Mouse (Mus musculus) MEL (cell line): ENCODE measurements around the gene Rbks.

Experiments
- CTCF ChIP-seq, 3 experiments: IDR thresholded peaks in 2 of 3; conservative IDR thresholded peaks in 1 of 3; 2 replicates each; pipeline ENCODE4 v1.5.1; 2011 to 2012; ENCODE audit warnings: low read length in 3 of 3, low read depth in 2 of 3, mild to moderate bottlenecking in 2 of 3, improper control_type of control experiment in 1 of 3, inconsistent platforms in 1 of 3, mixed read lengths in 1 of 3, moderate library complexity in 1 of 3; ENCODE audit not compliant: control insufficient read depth in 1 of 3, insufficient read depth in 1 of 3, poor library complexity in 1 of 3, severe bottlenecking in 1 of 3
- EP300 ChIP-seq, 2 experiments: IDR thresholded peaks; 2 replicates each; pipeline ENCODE4 v1.6.1; 2011; ENCODE audit warnings: improper control_type of control experiment in 2 of 2, low read length in 2 of 2, low read depth in 1 of 2, mild to moderate bottlenecking in 1 of 2
- TAL1 ChIP-seq: IDR thresholded peaks from 2 replicates; pipeline ENCODE4 v1.6.1; 2012; ENCODE audit warnings: mild to moderate bottlenecking, inconsistent platforms, low read length, moderate library complexity, mixed read lengths
- TBP ChIP-seq: IDR thresholded peaks from 2 replicates; pipeline ENCODE4 v1.8.0; 2011; ENCODE audit warnings: low read depth, low read length, improper control_type of control experiment

DNA sequence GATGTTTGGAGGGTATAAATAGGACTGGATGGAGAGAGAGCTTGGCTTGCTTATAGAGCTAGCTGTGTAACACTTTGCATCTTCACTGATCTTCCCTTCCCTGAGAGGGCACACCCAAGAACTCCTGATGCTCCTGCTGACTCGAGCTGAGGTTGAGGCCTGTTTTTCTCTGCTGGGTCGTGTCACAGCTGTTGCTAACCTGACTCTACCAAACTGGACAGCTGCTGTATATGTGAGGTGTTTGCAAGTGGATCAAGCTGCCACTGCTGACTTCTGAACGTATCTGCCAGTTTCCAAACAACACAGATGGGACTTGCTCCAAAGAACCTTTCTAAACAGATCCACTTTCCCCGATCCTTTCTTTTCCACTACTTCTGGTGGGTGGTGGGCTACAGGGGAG lies 9.4 kb upstream of the Rbks start:
- no peak for TF ChIP-seq CTCF (IDR thresholded peaks at IDR 0.05 in 2 of 3, conservative IDR thresholded peaks at IDR 0.05 in 1 of 3; ENCODE audit: control insufficient read depth in 1 of 3, insufficient read depth in 1 of 3, low read depth in 2 of 3, low read length in 3 of 3, poor library complexity in 1 of 3, severe bottlenecking in 1 of 3)
- TF ChIP-seq TBP, result no peak
- no peak for TF ChIP-seq EP300 (IDR thresholded peaks at IDR 0.05; ENCODE audit: low read depth in 1 of 2, low read length in 2 of 2)
- no peak for TF ChIP-seq TAL1
